Mouse (Mus musculus): Measurements from ENCODE around the gene Dnajc5g. TPM values are rescaled to one million over a fixed set of nuclear protein-coding genes. Genes with fewer than 3 reads are reported as not detected.
A peak's percentile ranks its signal among the peaks of the same experiment; 100 is the strongest.

The Dnajc5g gene
- total and polyA plus RNA-seq, 3 experiments = not detected

DNA sequence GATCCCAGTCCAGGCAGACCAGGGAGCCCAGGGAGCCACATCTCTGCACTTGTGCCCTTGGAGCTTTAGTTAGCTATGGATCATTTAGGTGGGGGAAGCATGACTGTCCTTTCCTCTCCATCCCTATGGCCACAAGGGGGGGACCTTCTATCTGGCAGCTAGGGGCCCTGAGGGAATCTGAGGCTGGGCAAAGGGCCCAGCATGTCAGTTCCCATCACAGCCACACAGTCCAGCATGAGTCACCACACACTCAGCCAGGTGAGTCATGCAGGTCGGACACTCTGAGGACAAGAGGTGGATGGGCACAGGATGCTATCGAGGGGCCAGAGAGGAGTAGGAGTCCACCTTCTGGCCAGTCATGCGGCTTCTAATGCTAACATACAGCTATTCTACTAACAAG, 45.7 kb downstream of the Dnajc5g start:
- no peak overlapping the region for H3K4me2 ChIP-seq (ENCODE audit: insufficient read depth, low read depth, poor library complexity, severe bottlenecking)
- no peaks in the 10 kb centered on the region for H3K27me3 ChIP-seq (replicated peaks)
- H3K36me3 ChIP-seq (replicated peaks in 1 of 2; ENCODE audit: control insufficient read depth in 1 of 2, insufficient read depth in 1 of 2, low read length in 1 of 2) = peaks cover 24 to 60% of the 10 kb centered on the region in 2 experiments
- no peaks in the 10 kb centered on the region for H3K9me3 ChIP-seq (replicated peaks; ENCODE audit: low read length)
- TF ChIP-seq JUN (IDR thresholded peaks at IDR 0.05; ENCODE audit: insufficient read depth, low read depth, low read length) (no peak), CTCF (conservative IDR thresholded peaks at IDR 0.05 in 1 of 2, IDR thresholded peaks at IDR 0.05 in 1 of 2; ENCODE audit: low read depth in 2 of 2, low read length in 2 of 2) (peak in 1 of 2 experiments; percentile 35; a peak in 1 of 4 replicates)
- no peak overlapping the region for H3K27ac ChIP-seq (ENCODE audit: insufficient read depth, low read depth)
- DNase-seq (ENCODE audit: extremely low read depth) = peak; percentile 10
- peaks cover 3 to 24% of the 10 kb centered on the region in 2 experiments; a peak in 2 of 4 replicates for H3K4me1 ChIP-seq (ENCODE audit: control insufficient read depth in 1 of 2, insufficient read depth in 2 of 2)
- H3K9ac ChIP-seq (ENCODE audit: insufficient read depth, low read depth) = no peak overlapping the region
- dilution Hi-C loops (cut with MboI; ENCODE audit: extremely low pct_ligation_motif_present, extremely low pct_unique_long_range_greater_than_20kb, low sequenced_read_pairs) = no loop called here
- no peaks in the 10 kb centered on the region for H3K79me2 ChIP-seq (replicated peaks; ENCODE audit: control insufficient read depth, extremely low read depth, insufficient read depth, poor library complexity, severe bottlenecking)
- H3K4me3 ChIP-seq (replicated peaks in 1 of 3; ENCODE audit: low read depth in 2 of 3, low read length in 2 of 3, poor library complexity in 1 of 3) = no peak overlapping the region
- in situ Hi-C loops (cut with MboI; ENCODE audit: low pct_ligation_motif_present, low pct_unique_long_range_greater_than_20kb, low sequenced_read_pairs) = no loop called here

DNA sequence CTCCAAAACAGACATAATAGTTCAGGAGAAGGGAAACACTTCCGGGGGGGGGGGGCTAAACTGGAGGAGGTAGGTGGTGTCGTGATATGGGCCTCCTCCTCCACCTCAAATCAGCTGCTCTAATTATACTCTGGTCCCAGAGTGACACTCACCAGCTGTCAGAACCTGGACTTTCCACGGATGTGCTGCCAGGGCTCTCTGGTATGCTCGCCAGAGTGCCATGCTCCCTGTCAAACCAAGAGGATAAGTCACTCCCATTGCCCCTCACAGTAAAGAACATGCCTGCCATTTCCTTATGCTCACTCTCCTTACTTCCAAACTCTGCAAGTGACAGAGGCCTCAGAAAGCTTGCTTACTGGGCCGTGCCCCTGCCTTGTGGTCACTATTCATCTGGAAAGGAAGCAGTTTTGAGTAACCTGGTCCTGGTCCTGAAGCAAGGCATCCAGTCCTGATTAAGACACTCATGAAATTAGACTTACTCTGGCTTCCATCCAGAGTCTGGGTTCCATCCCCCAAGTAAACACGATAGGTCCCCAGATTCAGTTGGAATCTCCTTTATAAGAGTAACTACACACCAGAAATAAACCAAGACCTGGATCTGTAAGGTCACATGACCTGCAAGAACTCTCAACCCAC, 47.5 kb downstream of the Dnajc5g start:
- in situ Hi-C loops (cut with MboI; ENCODE audit: low pct_ligation_motif_present, low pct_unique_long_range_greater_than_20kb, low sequenced_read_pairs) (no loop called here), dilution Hi-C loops (cut with MboI; ENCODE audit: extremely low pct_ligation_motif_present, extremely low pct_unique_long_range_greater_than_20kb, low sequenced_read_pairs) (no loop called here)
- Histone ChIP-seq H3K36me3 (replicated peaks in 1 of 2; ENCODE audit: control insufficient read depth in 1 of 2, insufficient read depth in 1 of 2, low read length in 1 of 2) (peaks cover 29 to 63% of the 10 kb centered on the region in 2 experiments), H3K9ac (ENCODE audit: insufficient read depth, low read depth) (peak overlapping the region; percentile 44), H3K9me3 (replicated peaks; ENCODE audit: low read length) (no peaks in the 10 kb centered on the region), H3K79me2 (replicated peaks; ENCODE audit: control insufficient read depth, extremely low read depth, insufficient read depth, poor library complexity, severe bottlenecking) (no peaks in the 10 kb centered on the region), H3K4me3 (replicated peaks in 1 of 3; ENCODE audit: low read depth in 2 of 3, low read length in 2 of 3, poor library complexity in 1 of 3) (peak overlapping the region; percentile 72 to 81 (median 73)), H3K27me3 (replicated peaks) (no peaks in the 10 kb centered on the region), H3K27ac (ENCODE audit: insufficient read depth, low read depth) (no peak overlapping the region), H3K4me2 (ENCODE audit: insufficient read depth, low read depth, poor library complexity, severe bottlenecking) (peak overlapping the region; percentile 31), H3K4me1 (ENCODE audit: control insufficient read depth in 1 of 2, insufficient read depth in 2 of 2) (peaks cover 3 to 24% of the 10 kb centered on the region in 2 experiments; a peak in 2 of 4 replicates)
- TF ChIP-seq MXI1 (IDR thresholded peaks at IDR 0.05; ENCODE audit: low read depth, low read length) (no peak), TCF12 (IDR thresholded peaks at IDR 0.05; ENCODE audit: low read depth, low read length) (no peak), MAZ (IDR thresholded peaks at IDR 0.05; ENCODE audit: low read depth, low read length) (no peak), SIN3A (IDR thresholded peaks at IDR 0.05; ENCODE audit: low read length) (no peak), ETS1 (conservative IDR thresholded peaks at IDR 0.05; ENCODE audit: low read depth, low read length) (no peak), SMC3 (IDR thresholded peaks at IDR 0.05; ENCODE audit: low read depth, low read length) (no peak), TBP (conservative IDR thresholded peaks at IDR 0.05; ENCODE audit: low read depth, low read length) (no peak), ZMIZ1 (IDR thresholded peaks at IDR 0.05; ENCODE audit: low read depth, low read length) (no peak), MAX (IDR thresholded peaks at IDR 0.05; ENCODE audit: low read length) (no peak), MEF2A (IDR thresholded peaks at IDR 0.05; ENCODE audit: borderline replicate concordance, low read depth, low read length) (no peak), RCOR1 (conservative IDR thresholded peaks at IDR 0.05; ENCODE audit: low read depth, low read length) (no peak), MYC (IDR thresholded peaks at IDR 0.05; ENCODE audit: low read depth, low read length) (no peak), POLR2AphosphoS2 (IDR thresholded peaks at IDR 0.05; ENCODE audit: low read depth, low read length) (no peak), EP300 (IDR thresholded peaks at IDR 0.05; ENCODE audit: low read length) (no peak), ELF1 (IDR thresholded peaks at IDR 0.05; ENCODE audit: low read depth, low read length) (no peak), NRF1 (IDR thresholded peaks at IDR 0.05; ENCODE audit: low read depth, low read length) (no peak), NELFE (IDR thresholded peaks at IDR 0.05; ENCODE audit: low read depth, low read length) (no peak)
- no peak for DNase-seq (ENCODE audit: extremely low read depth)
